Mouse (Mus musculus) embryonic fibroblast, embryonic 13.5 days (primary cell): ENCODE results near the gene C130074G19Rik.

Experiments used
- CTCF ChIP-seq: IDR thresholded peaks from 2 replicates; pipeline ENCODE4 v1.5.1; 2011; ENCODE audit warnings: mild to moderate bottlenecking, control low read depth, low read length, moderate library complexity, borderline replicate concordance; ENCODE audit not compliant: insufficient read depth
- POLR2A ChIP-seq: IDR thresholded peaks from 2 replicates; pipeline ENCODE4 v1.6.1; 2011; ENCODE audit warnings: low read depth, mild to moderate bottlenecking, control low read depth, low read length, moderate library complexity

GRCm38 (mm10) chr1:184922824-184923223 lies 39.8 kb upstream of the C130074G19Rik start:
- TF ChIP-seq CTCF (no peak), POLR2A (no peak)
